Mouse (Mus musculus): ENCODE results near the gene Slit2. TPM values are rescaled to one million over a fixed set of nuclear protein-coding genes. Genes with fewer than 3 reads are reported as not detected.

Slit2 gene
- polyA plus RNA-seq, 1 experiment from 2014 or later: 50.5 TPM

DNA sequence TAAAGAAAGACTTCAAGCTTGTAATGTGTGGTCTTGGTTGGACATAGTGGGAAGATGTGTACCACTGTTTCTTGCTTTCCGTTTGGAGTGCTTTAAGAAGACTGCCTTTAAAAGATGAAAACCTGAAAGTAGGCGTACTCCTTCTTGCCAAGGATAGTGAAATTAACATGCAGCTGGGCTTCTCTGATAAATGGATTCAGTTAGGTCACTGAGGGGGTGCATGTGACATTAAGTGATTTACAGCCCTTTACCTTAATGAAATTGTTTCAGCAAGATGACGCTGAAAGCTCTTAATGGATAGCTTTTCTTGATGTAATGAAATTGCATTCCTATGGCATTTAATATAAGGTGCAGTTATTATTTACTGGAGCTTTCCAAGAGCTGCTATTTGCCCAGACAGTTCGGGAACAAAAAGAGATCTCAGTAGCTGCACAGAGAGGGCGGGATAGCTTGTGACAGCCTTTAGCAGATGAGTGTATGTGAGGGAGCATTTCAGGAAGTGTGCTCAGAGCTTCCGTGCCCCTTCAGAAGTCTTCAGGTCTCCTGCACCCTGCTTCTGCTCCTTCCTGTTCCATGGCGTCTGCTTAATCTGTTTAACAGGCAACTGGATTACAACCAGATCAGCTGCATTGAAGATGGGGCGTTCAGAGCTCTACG lies 198.8 kb downstream of the Slit2 start:
- H3K9me3 ChIP-seq (ENCODE audit: control insufficient read depth, low read length): no peaks in the 10 kb centered on the region
- no peaks in the 10 kb centered on the region for H3K27me3 ChIP-seq (ENCODE audit: control insufficient read depth, insufficient read depth, low read length)
- no peak overlapping the region for H3K4me2 ChIP-seq (replicated peaks; ENCODE audit: low read depth, low read length)
- H3K4me3 ChIP-seq (ENCODE audit: low read length): no peak overlapping the region
- no peaks in the 10 kb centered on the region for H3K36me3 ChIP-seq (ENCODE audit: control insufficient read depth, insufficient read depth, low read length)
- 63% methylated on average over 9 of the region's 9 CpGs for WGBS
- no peak for ATAC-seq (ENCODE audit: low FRiP score, low TSS enrichment)
- no peak overlapping the region for H3K27ac ChIP-seq (ENCODE audit: low read depth, low read length)
- H3K9ac ChIP-seq (ENCODE audit: low read depth, low read length): no peak overlapping the region
- H3K4me1 ChIP-seq (ENCODE audit: control insufficient read depth, insufficient read depth, low read length): no peaks in the 10 kb centered on the region

DNA sequence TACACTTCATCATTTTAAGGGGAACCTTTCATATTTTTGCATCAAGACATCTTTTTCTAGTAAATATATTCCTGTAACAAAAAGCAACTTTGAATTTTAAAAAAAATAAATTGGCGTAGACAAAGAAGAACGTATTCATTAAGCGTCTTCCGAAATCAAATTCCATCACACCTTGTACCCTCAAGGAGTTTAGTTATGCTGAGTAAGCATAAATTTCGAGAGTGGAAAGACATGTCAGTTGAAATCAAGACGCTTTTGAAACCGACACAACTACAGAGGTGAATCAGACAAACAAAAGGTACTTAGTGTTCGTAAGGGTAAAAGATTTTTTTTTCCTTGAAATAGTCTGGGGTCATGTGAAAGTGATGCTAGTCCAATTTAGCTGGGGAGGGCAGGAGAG lies 201.4 kb downstream of the Slit2 start:
- H3K36me3 ChIP-seq (ENCODE audit: control insufficient read depth, insufficient read depth, low read length): no peaks in the 10 kb centered on the region
- no peak overlapping the region for H3K9ac ChIP-seq (ENCODE audit: low read depth, low read length)
- 70% methylated on average over 8 of the region's 8 CpGs for WGBS
- H3K4me2 ChIP-seq (replicated peaks; ENCODE audit: low read depth, low read length): no peak overlapping the region
- H3K27me3 ChIP-seq (ENCODE audit: control insufficient read depth, insufficient read depth, low read length): no peaks in the 10 kb centered on the region
- no peak overlapping the region for H3K4me3 ChIP-seq (ENCODE audit: low read length)
- H3K9me3 ChIP-seq (ENCODE audit: control insufficient read depth, low read length): no peaks in the 10 kb centered on the region
- H3K27ac ChIP-seq (ENCODE audit: low read depth, low read length): no peak overlapping the region
- ATAC-seq (ENCODE audit: low FRiP score, low TSS enrichment): no peak
- H3K4me1 ChIP-seq (ENCODE audit: control insufficient read depth, insufficient read depth, low read length): no peaks in the 10 kb centered on the region

GRCm38 (mm10) chr5:48187819-48188218 lies 204.9 kb downstream of the Slit2 start:
- H3K9ac ChIP-seq (ENCODE audit: low read depth, low read length): no peak overlapping the region
- no peaks in the 10 kb centered on the region for H3K36me3 ChIP-seq (ENCODE audit: control insufficient read depth, insufficient read depth, low read length)
- H3K9me3 ChIP-seq (ENCODE audit: control insufficient read depth, low read length): no peaks in the 10 kb centered on the region
- no peak overlapping the region for H3K27ac ChIP-seq (ENCODE audit: low read depth, low read length)
- no peak overlapping the region for H3K4me2 ChIP-seq (replicated peaks; ENCODE audit: low read depth, low read length)
- H3K4me3 ChIP-seq (ENCODE audit: low read length): no peak overlapping the region
- no peak for ATAC-seq (ENCODE audit: low FRiP score, low TSS enrichment)
- 85% methylated on average over 4 of the region's 4 CpGs for WGBS
- H3K4me1 ChIP-seq (ENCODE audit: control insufficient read depth, insufficient read depth, low read length): no peaks in the 10 kb centered on the region
- H3K27me3 ChIP-seq (ENCODE audit: control insufficient read depth, insufficient read depth, low read length): no peaks in the 10 kb centered on the region

GRCm38 (mm10) chr5:48199380-48199779 lies 216.4 kb downstream of the Slit2 start:
- no peak overlapping the region for H3K4me3 ChIP-seq (ENCODE audit: low read length)
- H3K27me3 ChIP-seq (ENCODE audit: control insufficient read depth, insufficient read depth, low read length): no peaks in the 10 kb centered on the region
- no peak overlapping the region for H3K9ac ChIP-seq (ENCODE audit: low read depth, low read length)
- H3K36me3 ChIP-seq (ENCODE audit: control insufficient read depth, insufficient read depth, low read length): peaks cover 4% of the 10 kb centered on the region; the same call in 1 of the 2 replicates
- H3K27ac ChIP-seq (ENCODE audit: low read depth, low read length): no peak overlapping the region
- no peaks in the 10 kb centered on the region for H3K4me1 ChIP-seq (ENCODE audit: control insufficient read depth, insufficient read depth, low read length)
- no peaks in the 10 kb centered on the region for H3K9me3 ChIP-seq (ENCODE audit: control insufficient read depth, low read length)
- H3K4me2 ChIP-seq (replicated peaks; ENCODE audit: low read depth, low read length): no peak overlapping the region
- ATAC-seq (ENCODE audit: low FRiP score, low TSS enrichment): no peak

DNA sequence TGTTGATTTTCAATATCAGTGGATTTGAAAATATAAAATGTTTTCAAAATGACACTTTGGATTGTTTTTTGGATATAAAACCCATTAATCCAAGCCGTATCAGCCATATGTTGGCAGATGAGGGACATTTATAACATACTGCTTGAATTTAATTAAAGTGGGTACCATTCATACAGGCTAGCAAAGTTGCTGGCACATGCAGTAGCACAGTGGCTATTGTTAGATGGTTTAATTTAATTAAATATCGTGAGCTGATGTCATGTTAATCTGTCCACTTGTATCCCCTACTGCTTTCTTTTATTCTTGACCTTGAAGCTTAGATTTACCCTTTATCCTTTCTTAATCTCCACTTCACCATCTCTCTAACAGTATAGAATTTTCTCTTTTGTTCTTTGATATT lies 232.3 kb downstream of the Slit2 start:
- Histone ChIP-seq H3K27ac (ENCODE audit: low read depth, low read length) (no peak overlapping the region), H3K27me3 (ENCODE audit: control insufficient read depth, insufficient read depth, low read length) (no peaks in the 10 kb centered on the region), H3K9ac (ENCODE audit: low read depth, low read length) (no peak overlapping the region), H3K36me3 (ENCODE audit: control insufficient read depth, insufficient read depth, low read length) (peaks cover 18% of the 10 kb centered on the region; the same call in 1 of the 2 replicates), H3K4me1 (ENCODE audit: control insufficient read depth, insufficient read depth, low read length) (no peaks in the 10 kb centered on the region), H3K9me3 (ENCODE audit: control insufficient read depth, low read length) (no peaks in the 10 kb centered on the region), H3K4me2 (replicated peaks; ENCODE audit: low read depth, low read length) (no peak overlapping the region), H3K4me3 (ENCODE audit: low read length) (no peak overlapping the region)
- ATAC-seq (ENCODE audit: low FRiP score, low TSS enrichment): no peak
- WGBS: 88% methylated on average over 2 of the region's 2 CpGs

DNA sequence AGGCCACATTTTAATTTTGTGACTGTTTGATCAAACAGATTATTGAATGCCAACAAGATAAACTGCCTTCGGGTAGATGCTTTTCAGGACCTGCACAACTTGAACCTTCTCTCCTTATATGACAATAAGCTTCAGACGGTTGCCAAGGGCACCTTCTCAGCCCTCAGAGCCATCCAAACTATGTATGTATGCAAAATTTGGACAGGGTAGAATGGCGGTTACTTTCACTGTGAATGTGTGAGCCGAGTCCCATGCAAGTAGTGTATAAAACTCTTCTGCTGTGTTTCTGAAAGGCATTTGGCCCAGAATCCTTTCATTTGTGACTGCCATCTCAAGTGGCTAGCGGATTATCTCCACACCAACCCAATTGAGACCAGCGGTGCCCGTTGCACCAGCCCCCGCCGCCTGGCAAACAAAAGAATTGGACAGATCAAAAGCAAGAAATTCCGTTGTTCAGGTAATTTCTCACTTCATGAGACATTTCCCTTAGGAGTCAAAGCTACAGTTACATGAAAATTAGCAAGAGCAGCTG lies 236.8 kb downstream of the Slit2 start:
- H3K9ac ChIP-seq (ENCODE audit: low read depth, low read length): no peak overlapping the region
- no peak overlapping the region for H3K4me3 ChIP-seq (ENCODE audit: low read length)
- no peaks in the 10 kb centered on the region for H3K9me3 ChIP-seq (ENCODE audit: control insufficient read depth, low read length)
- WGBS: 92% methylated on average over 10 of the region's 10 CpGs
- no peak overlapping the region for H3K27ac ChIP-seq (ENCODE audit: low read depth, low read length)
- ATAC-seq (ENCODE audit: low FRiP score, low TSS enrichment): no peak
- no peaks in the 10 kb centered on the region for H3K4me1 ChIP-seq (ENCODE audit: control insufficient read depth, insufficient read depth, low read length)
- H3K4me2 ChIP-seq (replicated peaks; ENCODE audit: low read depth, low read length): no peak overlapping the region
- H3K36me3 ChIP-seq (ENCODE audit: control insufficient read depth, insufficient read depth, low read length): peaks cover 20% of the 10 kb centered on the region; the same call in 1 of the 2 replicates
- H3K27me3 ChIP-seq (ENCODE audit: control insufficient read depth, insufficient read depth, low read length): no peaks in the 10 kb centered on the region

DNA sequence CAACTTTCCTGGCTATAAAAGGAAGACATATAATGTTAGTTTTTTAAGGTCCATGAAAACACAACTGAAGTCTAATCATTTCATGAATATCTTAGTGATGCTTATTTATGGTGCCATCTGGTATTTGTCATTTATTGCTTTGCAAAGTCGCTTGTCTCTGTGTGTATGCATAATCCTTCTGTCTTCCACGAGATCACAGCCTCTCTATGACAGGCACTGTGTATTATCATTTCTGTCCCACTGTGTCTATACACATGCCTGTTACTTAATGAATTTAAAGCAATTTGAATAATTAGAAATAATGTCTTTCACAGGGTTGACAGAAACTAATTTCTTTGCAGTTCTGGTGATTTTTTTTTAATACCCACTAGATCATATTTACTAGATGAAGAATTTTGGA lies 242.6 kb downstream of the Slit2 start:
- H3K9me3 ChIP-seq (ENCODE audit: control insufficient read depth, low read length): no peaks in the 10 kb centered on the region
- no peaks in the 10 kb centered on the region for H3K27me3 ChIP-seq (ENCODE audit: control insufficient read depth, insufficient read depth, low read length)

GRCm38 (mm10) chr5:48230430-48231080 lies 247.6 kb downstream of the Slit2 start:
- no peak overlapping the region for H3K9ac ChIP-seq (ENCODE audit: low read depth, low read length)
- H3K27me3 ChIP-seq (ENCODE audit: control insufficient read depth, insufficient read depth, low read length): no peaks in the 10 kb centered on the region

More for the DNA sequence above, 242.6 kb downstream of the Slit2 start:
- no peaks in the 10 kb centered on the region for H3K4me1 ChIP-seq (ENCODE audit: control insufficient read depth, insufficient read depth, low read length)
- H3K9ac ChIP-seq (ENCODE audit: low read depth, low read length): no peak overlapping the region
- 72% methylated on average over 2 of the region's 2 CpGs for WGBS
- no peak overlapping the region for H3K27ac ChIP-seq (ENCODE audit: low read depth, low read length)
- H3K4me3 ChIP-seq (ENCODE audit: low read length): no peak overlapping the region
- ATAC-seq (ENCODE audit: low FRiP score, low TSS enrichment): no peak
- H3K36me3 ChIP-seq (ENCODE audit: control insufficient read depth, insufficient read depth, low read length): peaks cover 13% of the 10 kb centered on the region; the same call in 1 of the 2 replicates
- no peak overlapping the region for H3K4me2 ChIP-seq (replicated peaks; ENCODE audit: low read depth, low read length)

GRCm38 (mm10) chr5:48234728-48235127 lies 251.8 kb downstream of the Slit2 start:
- no peaks in the 10 kb centered on the region for H3K9me3 ChIP-seq (ENCODE audit: control insufficient read depth, low read length)
- peaks cover 17% of the 10 kb centered on the region for H3K36me3 ChIP-seq (ENCODE audit: control insufficient read depth, insufficient read depth, low read length)
- H3K4me2 ChIP-seq (replicated peaks; ENCODE audit: low read depth, low read length): no peak overlapping the region
- no peak overlapping the region for H3K9ac ChIP-seq (ENCODE audit: low read depth, low read length)
- no peak for ATAC-seq (ENCODE audit: low FRiP score, low TSS enrichment)
- H3K4me3 ChIP-seq (ENCODE audit: low read length): no peak overlapping the region
- 68% methylated on average over 4 of the region's 4 CpGs for WGBS
- no peaks in the 10 kb centered on the region for H3K27me3 ChIP-seq (ENCODE audit: control insufficient read depth, insufficient read depth, low read length)
- no peak overlapping the region for H3K27ac ChIP-seq (ENCODE audit: low read depth, low read length)
- H3K4me1 ChIP-seq (ENCODE audit: control insufficient read depth, insufficient read depth, low read length): no peaks in the 10 kb centered on the region

More at GRCm38 (mm10) chr5:48230430-48231080, 247.6 kb downstream of the Slit2 start:
- Histone ChIP-seq H3K4me2 (replicated peaks; ENCODE audit: low read depth, low read length) (no peak overlapping the region), H3K27ac (ENCODE audit: low read depth, low read length) (no peak overlapping the region), H3K36me3 (ENCODE audit: control insufficient read depth, insufficient read depth, low read length) (peaks cover 16% of the 10 kb centered on the region; the same call in 1 of the 2 replicates), H3K9me3 (ENCODE audit: control insufficient read depth, low read length) (no peaks in the 10 kb centered on the region), H3K4me3 (ENCODE audit: low read length) (no peak overlapping the region), H3K4me1 (ENCODE audit: control insufficient read depth, insufficient read depth, low read length) (no peaks in the 10 kb centered on the region)
- no peak; the same call in 1 of the 2 replicates for ATAC-seq (ENCODE audit: low FRiP score, low TSS enrichment)
- 66% methylated on average over 6 of the region's 6 CpGs for WGBS
